Mouse (Mus musculus): ENCODE measurements at regions not wholly inside any gene's neighbourhood (a gene's known extent, or its start where the extent isn't known, plus 50 kb on each side); places are given as distances from the start of the nearest gene placed in this dataset.
"Not testable (repeated sequence)": the region's sequence is repeated elsewhere in the genome, so short reads cannot be mapped to it uniquely, and the experiment has no call there.

DNA sequence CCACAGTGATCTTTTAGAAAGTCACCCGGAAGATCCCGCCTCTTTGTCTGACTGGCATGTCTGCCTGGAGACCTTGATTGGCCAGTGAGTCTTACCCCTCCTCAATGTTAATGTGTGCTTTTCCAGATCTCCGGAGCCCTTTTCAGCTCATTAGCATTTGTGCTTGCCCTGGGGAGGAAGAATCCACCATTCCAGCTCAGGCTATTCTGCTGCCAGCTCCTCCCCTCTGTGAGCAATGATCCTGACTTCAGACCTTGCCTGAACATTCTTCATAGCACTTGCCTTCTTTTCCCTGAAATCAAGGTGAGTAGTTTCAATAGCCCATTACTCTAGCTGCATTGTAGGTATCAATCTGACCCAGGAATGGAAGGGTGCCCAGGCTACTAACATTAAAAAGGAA, 102.2 kb upstream of the Gm10767 start:
- not testable (repeated sequence) for DNase-seq

DNA sequence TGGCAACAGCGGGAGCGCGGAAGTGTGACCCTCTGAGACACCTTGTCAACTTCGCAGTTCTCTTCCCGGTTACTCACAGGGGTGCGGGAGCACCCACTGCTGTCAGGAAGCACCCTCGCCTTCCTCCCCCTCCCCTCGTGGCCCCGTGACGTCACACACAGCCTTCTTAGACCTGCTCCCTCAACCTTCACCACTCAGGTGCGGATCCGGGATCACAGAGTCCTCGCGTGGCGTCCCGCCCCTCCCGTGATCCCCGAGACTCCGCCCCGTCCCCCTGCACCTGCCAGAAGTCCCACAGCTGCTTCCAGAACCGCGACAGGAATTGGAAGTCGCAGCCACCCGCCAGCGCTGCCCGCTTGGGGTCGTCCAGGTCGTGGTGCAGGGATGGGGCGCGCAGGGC, 97.1 kb upstream of the Gm10767 start:
- peak; percentile 0 to 6 for DNase-seq

All from adrenal gland, postnatal 36 days (tissue).